Mouse (Mus musculus) embryonic facial prominence, embryonic 14.5 days (tissue): ENCODE measurements around the gene Prdm5. TPM values are rescaled to one million over a fixed set of nuclear protein-coding genes. Genes with fewer than 3 reads are reported as not detected.

Experiments
- ATAC-seq: fragments of 200-750 bp; cut with Nextera tagmentation; 2 replicates; pipeline ENCODE4 v1.8.0; 2017; ENCODE audit warnings: low read depth, moderate number of reproducible peaks, moderate TSS enrichment
- DNase-seq: peaks from one replicate; pipeline ENCODE4 v3.0.0-alpha.2; 2015; ENCODE audit warnings: low spot score
- H3K27ac ChIP-seq: fragments of 300-500 bp; sonication (generic); replicated peaks from 2 replicates; pipeline ENCODE4 v1.5.1; 2014; ENCODE audit warnings: low read depth, mild to moderate bottlenecking, low read length, moderate library complexity
- H3K27me3 ChIP-seq: fragments of 300-500 bp; sonication (generic); replicated peaks from 2 replicates; pipeline ENCODE4 v1.6.1; 2014; ENCODE audit warnings: low read length; ENCODE audit not compliant: control insufficient read depth, insufficient read depth
- H3K36me3 ChIP-seq: fragments of 300-500 bp; sonication (generic); 2 replicates; pipeline ENCODE4 v1.6.1; 2014; ENCODE audit warnings: low read length, mixed read lengths; ENCODE audit not compliant: control insufficient read depth, insufficient read depth
- H3K4me1 ChIP-seq: fragments of 300-500 bp; sonication (generic); 2 replicates; pipeline ENCODE4 v1.6.1; 2014; ENCODE audit warnings: antibody characterized with exemption, low read length; ENCODE audit not compliant: control insufficient read depth, insufficient read depth
- H3K4me2 ChIP-seq: fragments of 300-500 bp; sonication (generic); 2 replicates; pipeline ENCODE4 v1.6.1; 2014; ENCODE audit warnings: low read depth, mild to moderate bottlenecking, low read length, moderate library complexity, mixed read lengths
- H3K4me3 ChIP-seq: fragments of 300-500 bp; sonication (generic); 2 replicates; pipeline ENCODE4 v1.5.1; 2014; ENCODE audit warnings: low read depth, mild to moderate bottlenecking, low read length
- H3K9ac ChIP-seq: fragments of 300-500 bp; sonication (generic); 2 replicates; pipeline ENCODE4 v1.6.1; 2014; ENCODE audit warnings: low read depth, mild to moderate bottlenecking, low read length, moderate library complexity, mixed read lengths
- H3K9me3 ChIP-seq: fragments of 300-500 bp; sonication (generic); 2 replicates; pipeline ENCODE4 v1.6.1; 2016; ENCODE audit warnings: low read length; ENCODE audit not compliant: control insufficient read depth
- WGBS: fragments of 180-500 bp; shearing (Covaris S2); extraction: QIAGEN DNeasy Blood & Tissue Kit; methylation state at CpG from one replicate; pipeline ENCODE4 v1.1.7; 2014; 5-methylcytosine and 5-hydroxymethylcytosine counted together
- polyA plus RNA-seq: library from polyadenylated mRNA; unstranded; fragments of >200 nt; fragmentation: Nextera tagmentation; extraction: Ambion mirVana; gene quantifications from 2 replicates; pipeline ENCODE4 v1.2.1, GENCODE M21; 2014

Prdm5 gene
- polyA plus RNA-seq: 21.2 and 21.7 TPM in 2 replicates

DNA sequence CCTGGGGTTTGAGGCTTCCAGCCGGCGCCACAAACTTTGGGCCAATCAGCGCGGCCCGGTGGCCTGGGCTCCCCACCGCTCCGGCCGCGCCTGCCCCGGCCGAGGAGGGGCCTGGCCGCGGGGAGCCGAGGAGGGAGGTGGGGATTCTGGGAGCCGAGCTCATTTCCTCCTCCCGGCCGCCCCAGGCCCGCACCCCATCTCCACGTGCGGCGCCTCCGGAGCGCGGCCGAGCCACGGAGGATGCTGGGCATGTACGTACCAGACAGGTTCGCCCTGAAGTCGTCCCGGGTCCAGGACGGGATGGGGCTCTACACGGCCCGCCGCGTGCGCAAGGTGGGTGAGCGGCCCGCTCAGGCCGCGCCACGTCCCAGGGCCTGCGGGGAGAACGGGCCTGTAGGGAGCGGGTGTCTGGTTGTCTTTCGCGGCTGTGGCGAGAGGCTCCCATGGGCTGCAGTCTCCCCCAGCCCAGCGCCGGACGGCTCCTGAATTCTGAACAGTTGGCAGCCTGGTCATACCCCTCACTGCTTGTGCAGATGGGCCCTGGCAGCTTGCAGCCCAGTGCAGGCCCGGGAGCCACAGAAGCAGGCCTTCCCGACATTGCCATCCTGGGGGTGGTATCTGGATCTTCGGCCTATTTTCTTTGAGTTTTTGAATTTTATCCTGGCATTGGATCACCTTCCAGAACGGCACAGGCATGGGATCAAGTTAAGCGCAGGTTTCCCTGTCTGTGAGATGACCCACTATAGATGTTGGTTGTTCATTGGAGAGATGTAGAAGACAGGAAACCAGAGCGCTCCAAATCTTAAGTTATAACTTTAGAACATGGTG is at the start of gene Prdm5:
Gene Prdm5 (plus strand): TSS at position 128 of the 828 bp plus-strand sequence.
- Histone ChIP-seq H3K4me1 (peaks cover 13% of the 10 kb centered on the region), H3K4me3 (peak within 1 kb of the TSS; percentile 65), H3K9me3 (no peaks in the 10 kb centered on the region), H3K4me2 (peak within 1 kb of the TSS; percentile 81), H3K9ac (peak within 1 kb of the TSS; percentile 96), H3K36me3 (no peaks in the 10 kb centered on the region), H3K27me3 (no peaks in the 10 kb centered on the region), H3K27ac (peak within 1 kb of the TSS; percentile 83)
- WGBS: 10% methylated on average over 19 of the region's 56 CpGs
- DNase-seq (peak; percentile 79), ATAC-seq (peak; percentile 94)

GRCm38 (mm10) chr6:65739442-65739841 is 39.3 kb upstream of the Prdm5 start:
- no peaks in the 10 kb centered on the region for H3K27me3 ChIP-seq
- no peak overlapping the region for H3K9ac ChIP-seq
- WGBS: 51% methylated on average over 6 of the region's 8 CpGs
- no peak overlapping the region for H3K4me2 ChIP-seq
- H3K27ac ChIP-seq: no peak overlapping the region
- ATAC-seq (no peak), DNase-seq (no peak)
- H3K36me3 ChIP-seq: no peaks in the 10 kb centered on the region
- H3K4me3 ChIP-seq: no peak overlapping the region
- no peaks in the 10 kb centered on the region for H3K9me3 ChIP-seq
- H3K4me1 ChIP-seq: no peaks in the 10 kb centered on the region

DNA sequence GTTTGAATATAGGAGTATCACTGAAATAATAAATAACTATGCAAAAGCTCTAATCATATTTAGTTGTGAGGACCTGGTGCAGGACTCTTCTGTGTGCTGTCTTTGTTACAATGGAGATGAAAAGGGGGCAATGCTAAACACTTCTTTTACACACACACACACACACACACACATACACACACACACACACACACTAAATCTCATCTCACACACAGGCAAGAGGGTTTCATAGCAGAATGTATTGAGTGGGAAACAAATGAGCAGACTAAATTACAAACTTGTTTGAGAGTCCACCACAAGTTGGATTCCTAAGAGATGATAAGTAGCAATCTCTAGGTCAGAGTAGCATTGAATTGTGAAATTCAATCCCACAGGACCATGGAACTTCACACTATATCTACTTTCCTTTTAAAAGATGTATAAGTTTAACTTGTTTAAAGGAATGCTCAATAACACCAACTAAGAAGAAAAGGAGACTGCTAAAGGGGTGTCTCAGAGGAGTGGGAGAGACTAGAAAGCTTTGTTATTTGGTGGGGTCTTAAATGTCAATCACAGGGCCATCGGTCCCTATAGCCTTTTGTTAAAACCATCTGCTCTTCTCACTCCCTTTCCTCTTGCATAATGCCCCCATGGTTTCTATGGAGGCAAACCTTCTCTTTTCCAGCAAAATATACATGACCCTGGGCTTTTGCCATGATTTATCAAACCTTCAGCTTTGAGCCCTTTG is 35.5 kb upstream of the Prdm5 start:
- Histone ChIP-seq H3K27me3 (no peaks in the 10 kb centered on the region), H3K4me1 (no peaks in the 10 kb centered on the region), H3K9me3 (0 out of 2 replicates have a peak, but pooled peaks cover 9% of the 10 kb centered on the region), H3K27ac (no peak overlapping the region), H3K9ac (no peak overlapping the region), H3K4me2 (no peak overlapping the region), H3K4me3 (no peak overlapping the region), H3K36me3 (no peaks in the 10 kb centered on the region)
- no peak for ATAC-seq
- WGBS: 79% methylated on average over 1 of the region's 1 CpGs
- no peak for DNase-seq

DNA sequence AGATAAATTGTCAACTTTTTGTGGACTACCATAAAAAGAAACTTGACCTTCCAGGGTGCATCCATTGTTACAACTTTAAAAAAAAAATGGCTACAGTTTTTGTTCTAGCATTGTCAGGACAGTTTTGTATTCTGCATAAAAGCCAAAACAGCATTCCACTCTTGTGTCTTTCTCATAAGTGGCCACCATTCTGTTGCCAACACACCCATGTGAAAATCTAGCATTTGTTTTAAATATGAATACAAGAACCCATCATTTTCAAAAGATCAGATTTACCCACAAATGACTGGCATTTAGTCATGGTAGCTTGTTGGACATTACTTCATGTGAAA is 35.0 kb upstream of the Prdm5 start:
- ATAC-seq: no peak
- no peak overlapping the region for H3K27ac ChIP-seq
- H3K27me3 ChIP-seq: no peaks in the 10 kb centered on the region
- H3K9me3 ChIP-seq: 0 out of 2 replicates have a peak, but pooled peaks cover 9% of the 10 kb centered on the region
- no peaks in the 10 kb centered on the region for H3K36me3 ChIP-seq
- no peak overlapping the region for H3K4me2 ChIP-seq
- no peak for DNase-seq
- H3K4me1 ChIP-seq: no peaks in the 10 kb centered on the region
- no peak overlapping the region for H3K4me3 ChIP-seq
- no peak overlapping the region for H3K9ac ChIP-seq

GRCm38 (mm10) chr6:65758214-65758613 is 20.6 kb upstream of the Prdm5 start:
- no peaks in the 10 kb centered on the region for H3K9me3 ChIP-seq
- no peak overlapping the region for H3K27ac ChIP-seq
- H3K4me3 ChIP-seq: no peak overlapping the region
- H3K9ac ChIP-seq: no peak overlapping the region
- no peaks in the 10 kb centered on the region for H3K36me3 ChIP-seq
- DNase-seq (no peak), ATAC-seq (no peak)
- H3K27me3 ChIP-seq: no peaks in the 10 kb centered on the region
- 51% methylated on average over 7 of the region's 7 CpGs for WGBS
- 0 out of 2 replicates have a peak, but pooled peaks cover 4% of the 10 kb centered on the region for H3K4me1 ChIP-seq
- no peak overlapping the region for H3K4me2 ChIP-seq

- 0 out of 2 replicates have a peak, but pooled peaks cover 4% of the 10 kb centered on the region for H3K4me1 ChIP-seq
- DNase-seq (no peak), ATAC-seq (no peak)
- whole genome bisulfite sequencing: 51% methylated on average over 5 of the region's 5 CpGs
- H3K27me3 ChIP-seq: no peaks in the 10 kb centered on the region
- H3K4me3 ChIP-seq: no peak overlapping the region
- no peak overlapping the region for H3K27ac ChIP-seq
- no peak overlapping the region for H3K4me2 ChIP-seq
- H3K36me3 ChIP-seq: no peaks in the 10 kb centered on the region
- H3K9me3 ChIP-seq: no peaks in the 10 kb centered on the region
- no peak overlapping the region for H3K9ac ChIP-seq
Measured at GRCm38 (mm10) chr6:65759174-65759573, 19.6 kb upstream of the Prdm5 start.

DNA sequence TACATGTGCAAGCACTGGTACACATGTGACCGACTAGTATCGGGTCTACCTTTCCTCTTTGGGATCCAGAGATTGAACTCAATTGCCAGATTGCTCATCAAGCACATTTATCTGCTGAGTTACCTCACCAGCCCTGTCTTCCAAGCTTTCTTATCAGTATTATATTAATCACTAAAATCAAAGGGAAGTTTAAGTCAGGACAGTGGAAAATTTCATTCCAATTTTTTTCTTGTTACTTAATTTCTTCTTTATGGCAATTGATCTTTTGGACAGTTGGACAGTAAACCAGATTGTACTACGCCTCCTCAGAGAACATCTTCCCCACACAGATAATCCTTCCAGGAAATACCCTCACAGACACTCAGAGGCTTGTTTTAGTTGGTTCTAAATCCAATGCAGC is 18.7 kb upstream of the Prdm5 start:
- H3K36me3 ChIP-seq: no peaks in the 10 kb centered on the region
- no peak overlapping the region for H3K27ac ChIP-seq
- H3K4me3 ChIP-seq: no peak overlapping the region
- no peak overlapping the region for H3K9ac ChIP-seq
- H3K9me3 ChIP-seq: no peaks in the 10 kb centered on the region
- ATAC-seq (no peak), DNase-seq (no peak)
- no peaks in the 10 kb centered on the region for H3K27me3 ChIP-seq
- H3K4me1 ChIP-seq: peaks cover 9% of the 10 kb centered on the region; the same call in 1 of the 2 replicates
- WGBS: 78% methylated on average over 3 of the region's 3 CpGs
- no peak overlapping the region for H3K4me2 ChIP-seq

DNA sequence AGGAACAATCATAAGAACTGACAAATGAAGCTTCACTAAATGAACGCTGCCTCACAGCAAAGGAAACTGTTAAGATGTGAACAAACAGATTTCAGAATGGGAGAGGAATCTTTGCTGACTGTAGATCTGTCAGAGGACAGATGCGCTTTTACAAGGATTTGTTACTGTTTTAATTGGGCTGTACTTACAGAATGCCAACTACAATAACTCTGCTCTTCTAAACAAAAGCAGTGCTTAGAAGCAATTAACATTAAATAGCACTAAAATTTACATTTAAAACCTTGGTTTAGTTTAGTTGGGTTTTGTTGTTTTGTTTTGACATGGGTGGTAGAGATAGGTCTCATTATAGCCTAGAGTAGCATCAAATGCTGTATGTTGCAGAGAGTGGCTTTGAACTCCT is 14.3 kb upstream of the Prdm5 start:
- Histone ChIP-seq H3K4me2 (no peak overlapping the region), H3K27me3 (no peaks in the 10 kb centered on the region), H3K9me3 (no peaks in the 10 kb centered on the region), H3K9ac (no peak overlapping the region), H3K27ac (no peak overlapping the region), H3K4me3 (no peak overlapping the region), H3K36me3 (no peaks in the 10 kb centered on the region), H3K4me1 (peaks cover 8% of the 10 kb centered on the region; the same call in 1 of the 2 replicates)
- ATAC-seq: no peak
- WGBS: 79% methylated on average over 2 of the region's 2 CpGs
- no peak for DNase-seq
